Mouse (Mus musculus): ENCODE data around the gene Atad2b. TPM values are rescaled to one million over a fixed set of nuclear protein-coding genes. Genes with fewer than 3 reads are reported as not detected.
A peak's percentile ranks its signal among the peaks of the same experiment; 100 is the strongest.

The Atad2b gene
- polyA plus RNA-seq, 1 experiment = 25.5 TPM

GRCm38 (mm10) chr12:4917805-4918591 is 845 bp downstream of the Atad2b start:
- Histone ChIP-seq H3K27ac (ENCODE audit: control insufficient read depth, insufficient read depth, low read length) (peak overlapping the region; percentile 97), H3K4me3 (ENCODE audit: control insufficient read depth, insufficient read depth, low read length) (peak overlapping the region; percentile 99), H3K36me3 (ENCODE audit: control insufficient read depth, insufficient read depth, low read length) (no peaks in the 10 kb centered on the region), H3K27me3 (ENCODE audit: control insufficient read depth, insufficient read depth, low read length) (no peaks in the 10 kb centered on the region), H3K4me1 (replicated peaks; ENCODE audit: control insufficient read depth, insufficient read depth, low read length) (peaks cover 5% of the 10 kb centered on the region; the same call in 1 of the 2 replicates)
- peak; percentile 67 for DNase-seq
- TF ChIP-seq POLR2A (IDR thresholded peaks at IDR 0.05; ENCODE audit: control insufficient read depth, extremely low read depth, insufficient read depth, low read length, poor library complexity) = peak; percentile 55; the same call in 1 of the 2 replicates
- no peak for TF ChIP-seq CTCF (IDR thresholded peaks at IDR 0.05; ENCODE audit: borderline replicate concordance, control insufficient read depth, extremely low read depth, insufficient read depth, low read length, poor library complexity)
- WGBS = under 1% methylated on average over 48 of the region's 48 CpGs

GRCm38 (mm10) chr12:4928197-4928596 is 11.0 kb downstream of the Atad2b start:
- 95% methylated on average over 2 of the region's 2 CpGs for WGBS
- Histone ChIP-seq H3K27me3 (ENCODE audit: control insufficient read depth, insufficient read depth, low read length) (no peaks in the 10 kb centered on the region), H3K4me3 (ENCODE audit: control insufficient read depth, insufficient read depth, low read length) (no peak overlapping the region), H3K36me3 (ENCODE audit: control insufficient read depth, insufficient read depth, low read length) (no peaks in the 10 kb centered on the region), H3K27ac (ENCODE audit: control insufficient read depth, insufficient read depth, low read length) (no peak overlapping the region), H3K4me1 (replicated peaks; ENCODE audit: control insufficient read depth, insufficient read depth, low read length) (no peaks in the 10 kb centered on the region)
- TF ChIP-seq POLR2A (IDR thresholded peaks at IDR 0.05; ENCODE audit: control insufficient read depth, extremely low read depth, insufficient read depth, low read length, poor library complexity) = no peak
- no peak for TF ChIP-seq CTCF (IDR thresholded peaks at IDR 0.05; ENCODE audit: borderline replicate concordance, control insufficient read depth, extremely low read depth, insufficient read depth, low read length, poor library complexity)
- DNase-seq = no peak

- Histone ChIP-seq H3K27ac (ENCODE audit: control insufficient read depth, insufficient read depth, low read length) (no peak overlapping the region), H3K36me3 (ENCODE audit: control insufficient read depth, insufficient read depth, low read length) (no peaks in the 10 kb centered on the region), H3K27me3 (ENCODE audit: control insufficient read depth, insufficient read depth, low read length) (no peaks in the 10 kb centered on the region), H3K4me3 (ENCODE audit: control insufficient read depth, insufficient read depth, low read length) (no peak overlapping the region), H3K4me1 (replicated peaks; ENCODE audit: control insufficient read depth, insufficient read depth, low read length) (no peaks in the 10 kb centered on the region)
- no peak for TF ChIP-seq POLR2A (IDR thresholded peaks at IDR 0.05; ENCODE audit: control insufficient read depth, extremely low read depth, insufficient read depth, low read length, poor library complexity)
- no peak for TF ChIP-seq CTCF (IDR thresholded peaks at IDR 0.05; ENCODE audit: borderline replicate concordance, control insufficient read depth, extremely low read depth, insufficient read depth, low read length, poor library complexity)
- WGBS = 98% methylated on average over 3 of the region's 3 CpGs
- DNase-seq = no peak
Measured at GRCm38 (mm10) chr12:4930820-4931548, 13.8 kb downstream of the Atad2b start.

- DNase-seq = no peak
- no peaks in the 10 kb centered on the region for H3K27me3 ChIP-seq (ENCODE audit: control insufficient read depth, insufficient read depth, low read length)
- TF ChIP-seq POLR2A (IDR thresholded peaks at IDR 0.05; ENCODE audit: control insufficient read depth, extremely low read depth, insufficient read depth, low read length, poor library complexity) = no peak
- no peak for TF ChIP-seq CTCF (IDR thresholded peaks at IDR 0.05; ENCODE audit: borderline replicate concordance, control insufficient read depth, extremely low read depth, insufficient read depth, low read length, poor library complexity)
- no peak overlapping the region for H3K27ac ChIP-seq (ENCODE audit: control insufficient read depth, insufficient read depth, low read length)
- H3K4me1 ChIP-seq (replicated peaks; ENCODE audit: control insufficient read depth, insufficient read depth, low read length) = no peaks in the 10 kb centered on the region
- peaks cover 59% of the 10 kb centered on the region for H3K36me3 ChIP-seq (ENCODE audit: control insufficient read depth, insufficient read depth, low read length)
- no peak overlapping the region for H3K4me3 ChIP-seq (ENCODE audit: control insufficient read depth, insufficient read depth, low read length)
- WGBS = 95% methylated on average over 1 of the region's 1 CpGs
Measured at GRCm38 (mm10) chr12:4952272-4952671, 35.1 kb downstream of the Atad2b start.

DNA sequence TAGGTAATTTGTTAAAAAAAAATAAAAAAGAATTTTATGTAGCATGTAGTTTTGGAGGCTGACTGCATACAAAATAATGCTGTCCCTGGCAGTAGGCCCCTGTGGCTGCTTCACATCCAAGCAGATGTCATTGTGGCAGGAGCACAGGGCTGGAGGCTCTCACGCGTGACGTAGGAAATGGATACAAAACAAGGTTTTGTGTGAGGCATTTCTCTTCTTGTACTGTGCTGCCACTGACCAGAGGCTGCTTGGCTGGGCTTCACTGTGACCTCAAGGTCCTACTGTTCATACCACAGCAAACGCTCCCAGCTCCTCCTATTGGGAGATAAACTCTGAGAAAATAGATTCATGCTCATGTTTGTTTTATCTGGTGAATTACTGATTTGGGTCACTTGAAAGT is 36.0 kb downstream of the Atad2b start:
- Histone ChIP-seq H3K4me3 (ENCODE audit: control insufficient read depth, insufficient read depth, low read length) (no peak overlapping the region), H3K4me1 (replicated peaks; ENCODE audit: control insufficient read depth, insufficient read depth, low read length) (no peaks in the 10 kb centered on the region), H3K36me3 (ENCODE audit: control insufficient read depth, insufficient read depth, low read length) (peaks cover 62% of the 10 kb centered on the region), H3K27me3 (ENCODE audit: control insufficient read depth, insufficient read depth, low read length) (no peaks in the 10 kb centered on the region), H3K27ac (ENCODE audit: control insufficient read depth, insufficient read depth, low read length) (no peak overlapping the region)
- no peak for DNase-seq
- TF ChIP-seq CTCF (IDR thresholded peaks at IDR 0.05; ENCODE audit: borderline replicate concordance, control insufficient read depth, extremely low read depth, insufficient read depth, low read length, poor library complexity) (no peak), POLR2A (IDR thresholded peaks at IDR 0.05; ENCODE audit: control insufficient read depth, extremely low read depth, insufficient read depth, low read length, poor library complexity) (no peak)
- WGBS = 95% methylated on average over 4 of the region's 4 CpGs

GRCm38 (mm10) chr12:4972939-4973338 is 55.8 kb downstream of the Atad2b start:
- Histone ChIP-seq H3K4me1 (replicated peaks; ENCODE audit: control insufficient read depth, insufficient read depth, low read length) (no peaks in the 10 kb centered on the region), H3K27ac (ENCODE audit: control insufficient read depth, insufficient read depth, low read length) (no peak overlapping the region), H3K36me3 (ENCODE audit: control insufficient read depth, insufficient read depth, low read length) (peaks cover 24% of the 10 kb centered on the region), H3K27me3 (ENCODE audit: control insufficient read depth, insufficient read depth, low read length) (no peaks in the 10 kb centered on the region), H3K4me3 (ENCODE audit: control insufficient read depth, insufficient read depth, low read length) (no peak overlapping the region)
- 53% methylated on average over 1 of the region's 1 CpGs for WGBS
- DNase-seq = peak; percentile 76
- no peak for TF ChIP-seq CTCF (IDR thresholded peaks at IDR 0.05; ENCODE audit: borderline replicate concordance, control insufficient read depth, extremely low read depth, insufficient read depth, low read length, poor library complexity)
- TF ChIP-seq POLR2A (IDR thresholded peaks at IDR 0.05; ENCODE audit: control insufficient read depth, extremely low read depth, insufficient read depth, low read length, poor library complexity) = no peak
